Mouse (Mus musculus): Measurements from ENCODE around the gene Rab25. TPM values are rescaled to one million over a fixed set of nuclear protein-coding genes. Genes with fewer than 3 reads are reported as not detected.
A peak's percentile ranks its signal among the peaks of the same experiment; 100 is the strongest.

Gene Rab25
- polyA plus RNA-seq, 1 experiment from 2014 or later, result 36.4 TPM

DNA sequence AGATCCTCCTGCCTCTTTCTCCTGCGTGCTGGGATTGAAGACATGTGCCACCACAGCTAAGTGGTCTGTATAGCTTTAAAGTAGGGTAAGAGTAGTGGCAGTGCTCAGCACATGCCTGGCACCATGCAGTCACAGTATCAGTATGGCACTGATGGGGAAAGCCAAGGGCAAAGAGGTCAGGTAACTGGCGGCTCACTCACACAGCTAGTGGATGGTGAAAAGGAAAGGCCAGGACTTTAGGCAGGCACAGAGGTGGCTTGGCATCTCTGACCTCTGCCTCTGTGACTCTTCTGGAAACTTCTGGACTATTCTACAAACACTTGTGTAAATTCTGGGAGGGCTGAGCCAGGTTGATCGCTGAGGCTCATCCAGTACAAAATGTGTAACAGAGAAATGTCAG is 18.0 kb upstream of the Rab25 start:
- H3K9ac ChIP-seq, result no peak overlapping the region
- WGBS, result 90% methylated on average over 3 of the region's 3 CpGs

DNA sequence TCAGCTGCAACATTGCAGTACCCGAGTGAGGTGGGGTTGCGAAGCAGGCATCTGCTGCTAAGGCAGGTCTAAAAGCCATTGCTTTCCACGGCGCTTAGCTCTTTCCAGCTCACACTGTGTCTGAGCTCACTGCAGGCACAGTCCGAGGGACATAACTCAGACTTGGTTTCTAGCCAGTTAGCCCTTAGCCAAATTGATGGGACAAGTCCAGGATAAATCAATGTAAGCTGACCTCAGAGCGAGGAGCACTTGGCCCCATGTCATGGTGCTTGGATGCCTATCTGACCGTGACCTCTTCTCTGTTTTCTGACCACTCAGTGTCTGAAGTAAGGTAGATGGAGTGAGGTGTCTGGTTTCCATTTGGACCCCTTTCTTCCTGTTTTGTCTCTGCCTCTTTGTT is 15.9 kb upstream of the Rab25 start:
- H3K9me3 ChIP-seq, result no peaks in the 10 kb centered on the region
- H3K4me1 ChIP-seq, result no peaks in the 10 kb centered on the region
- H3K4me2 ChIP-seq, result no peak overlapping the region
- H3K27me3 ChIP-seq, result no peaks in the 10 kb centered on the region
- no peak overlapping the region for H3K4me3 ChIP-seq
- H3K36me3 ChIP-seq, result peaks cover 91% of the 10 kb centered on the region
- H3K27ac ChIP-seq, result no peak overlapping the region
- ATAC-seq (ENCODE audit: borderline replicate concordance, extremely low read depth, low FRiP score, low TSS enrichment), result no peak
- 79% methylated on average over 7 of the region's 7 CpGs for WGBS
- no peak overlapping the region for H3K9ac ChIP-seq

More for the DNA sequence above, 18.0 kb upstream of the Rab25 start:
- no peak overlapping the region for H3K4me2 ChIP-seq
- no peak overlapping the region for H3K27ac ChIP-seq
- no peaks in the 10 kb centered on the region for H3K4me1 ChIP-seq
- ATAC-seq (ENCODE audit: borderline replicate concordance, extremely low read depth, low FRiP score, low TSS enrichment), result no peak
- peaks cover 84% of the 10 kb centered on the region for H3K36me3 ChIP-seq
- H3K27me3 ChIP-seq, result no peaks in the 10 kb centered on the region
- no peaks in the 10 kb centered on the region for H3K9me3 ChIP-seq
- no peak overlapping the region for H3K4me3 ChIP-seq

DNA sequence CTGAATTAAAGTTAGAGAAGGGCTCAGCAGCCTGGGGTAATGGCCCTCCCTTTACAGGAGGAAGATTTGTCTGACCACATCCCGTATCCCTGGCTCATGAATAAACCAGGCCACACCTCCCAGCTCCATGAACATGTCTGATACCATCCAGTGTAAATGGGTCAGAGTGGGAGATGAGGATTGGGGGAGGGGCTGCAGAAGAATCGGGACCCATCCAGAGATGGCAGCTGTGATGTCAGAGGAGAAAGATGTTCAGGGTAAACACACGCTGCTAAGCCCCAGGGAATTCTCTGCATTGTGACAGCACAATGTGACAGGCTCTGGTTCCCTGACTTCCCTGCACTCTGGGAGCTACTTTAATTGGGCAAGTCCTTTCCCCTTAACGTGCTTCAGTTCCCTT is 15.3 kb upstream of the Rab25 start:
- peaks cover 91% of the 10 kb centered on the region for H3K36me3 ChIP-seq

DNA sequence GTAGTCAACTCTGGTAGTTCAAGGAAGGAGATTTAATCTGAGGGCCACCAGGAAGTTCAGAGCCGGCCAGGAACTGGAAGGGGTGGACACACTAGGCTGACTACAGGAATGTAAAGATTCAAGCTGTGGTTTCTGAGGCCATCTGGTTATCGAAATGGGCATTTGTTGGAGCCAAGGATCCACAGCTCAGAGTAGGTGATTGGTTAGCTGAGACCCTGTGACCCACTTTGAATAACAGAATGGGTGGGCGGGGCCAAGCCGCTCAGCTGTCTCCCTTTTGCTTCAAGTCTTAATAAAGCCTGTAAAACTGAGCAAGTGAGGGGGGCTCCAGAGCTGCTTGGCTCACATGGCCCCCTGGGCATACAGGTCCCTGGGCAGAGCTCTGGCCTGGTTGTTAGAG is 13.9 kb upstream of the Rab25 start:
- no peaks in the 10 kb centered on the region for H3K9me3 ChIP-seq
- H3K36me3 ChIP-seq, result peaks cover 91% of the 10 kb centered on the region
- H3K27me3 ChIP-seq, result no peaks in the 10 kb centered on the region
- no peak overlapping the region for H3K9ac ChIP-seq
- WGBS, result 74% methylated on average over 4 of the region's 4 CpGs
- no peak overlapping the region for H3K4me3 ChIP-seq
- no peak overlapping the region for H3K27ac ChIP-seq
- H3K4me1 ChIP-seq, result no peaks in the 10 kb centered on the region
- no peak overlapping the region for H3K4me2 ChIP-seq
- no peak for ATAC-seq (ENCODE audit: borderline replicate concordance, extremely low read depth, low FRiP score, low TSS enrichment)

More for the DNA sequence above, 15.3 kb upstream of the Rab25 start:
- no peak overlapping the region for H3K9ac ChIP-seq
- no peak overlapping the region for H3K4me3 ChIP-seq
- WGBS, result 73% methylated on average over 4 of the region's 4 CpGs
- no peaks in the 10 kb centered on the region for H3K4me1 ChIP-seq
- no peak overlapping the region for H3K27ac ChIP-seq
- ATAC-seq (ENCODE audit: borderline replicate concordance, extremely low read depth, low FRiP score, low TSS enrichment), result no peak
- no peaks in the 10 kb centered on the region for H3K9me3 ChIP-seq
- no peaks in the 10 kb centered on the region for H3K27me3 ChIP-seq
- H3K4me2 ChIP-seq, result no peak overlapping the region

GRCm38 (mm10) chr3:88559596-88559995 is 11.5 kb upstream of the Rab25 start:
- peaks cover 8% of the 10 kb centered on the region for H3K4me1 ChIP-seq
- no peak overlapping the region for H3K27ac ChIP-seq
- H3K4me2 ChIP-seq, result no peak overlapping the region
- H3K9me3 ChIP-seq, result no peaks in the 10 kb centered on the region
- no peaks in the 10 kb centered on the region for H3K27me3 ChIP-seq
- peaks cover 79% of the 10 kb centered on the region for H3K36me3 ChIP-seq
- H3K9ac ChIP-seq, result no peak overlapping the region
- H3K4me3 ChIP-seq, result no peak overlapping the region
- ATAC-seq (ENCODE audit: borderline replicate concordance, extremely low read depth, low FRiP score, low TSS enrichment), result no peak
- WGBS, result 94% methylated on average over 9 of the region's 9 CpGs

DNA sequence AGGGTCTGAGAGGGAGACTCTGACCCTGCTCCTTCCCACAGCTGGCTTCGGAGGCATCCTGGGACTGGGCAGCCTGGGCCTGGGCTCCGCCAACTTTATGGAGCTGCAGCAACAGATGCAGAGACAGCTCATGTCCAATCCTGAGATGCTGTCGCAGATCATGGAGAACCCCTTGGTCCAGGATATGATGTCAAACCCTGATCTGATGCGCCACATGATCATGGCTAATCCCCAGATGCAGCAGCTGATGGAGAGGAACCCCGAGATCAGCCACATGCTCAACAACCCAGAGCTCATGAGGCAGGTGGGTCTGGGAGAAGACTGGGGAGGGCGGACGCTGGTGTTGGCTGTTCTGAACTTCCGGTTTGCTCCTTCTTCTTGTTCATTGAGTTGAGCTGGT is 8.5 kb upstream of the Rab25 start:
- Histone ChIP-seq H3K4me2 (no peak overlapping the region), H3K4me3 (no peak overlapping the region), H3K27me3 (no peaks in the 10 kb centered on the region), H3K4me1 (peaks cover 18% of the 10 kb centered on the region), H3K9me3 (no peaks in the 10 kb centered on the region), H3K27ac (no peak overlapping the region), H3K9ac (no peak overlapping the region), H3K36me3 (peaks cover 52% of the 10 kb centered on the region)
- ATAC-seq (ENCODE audit: borderline replicate concordance, extremely low read depth, low FRiP score, low TSS enrichment), result no peak
- 93% methylated on average over 8 of the region's 8 CpGs for WGBS

DNA sequence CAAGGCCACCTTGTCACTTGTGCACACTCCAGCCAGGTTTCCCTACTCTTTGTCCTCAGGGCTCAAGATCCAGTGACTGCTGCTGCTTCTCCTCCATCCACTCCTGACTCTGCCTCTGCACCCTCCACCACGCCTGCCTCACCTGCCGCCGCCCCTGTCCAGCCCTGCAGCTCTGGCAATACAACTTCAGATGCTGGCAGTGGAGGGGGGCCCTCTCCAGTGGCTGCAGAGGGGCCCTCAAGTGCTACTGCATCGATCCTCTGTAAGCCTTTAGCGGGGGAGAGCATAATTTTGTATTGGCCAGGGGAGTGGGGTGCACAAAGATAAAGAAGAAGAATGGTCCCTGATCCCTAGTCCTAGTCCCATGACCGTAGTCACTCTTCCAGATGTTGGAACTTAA is 7.6 kb upstream of the Rab25 start:
- no peaks in the 10 kb centered on the region for H3K9me3 ChIP-seq
- H3K27ac ChIP-seq, result no peak overlapping the region
- H3K27me3 ChIP-seq, result no peaks in the 10 kb centered on the region
- ATAC-seq (ENCODE audit: borderline replicate concordance, extremely low read depth, low FRiP score, low TSS enrichment), result no peak
- no peak overlapping the region for H3K4me2 ChIP-seq
- H3K4me1 ChIP-seq, result peaks cover 21% of the 10 kb centered on the region
- H3K36me3 ChIP-seq, result peaks cover 47% of the 10 kb centered on the region
- no peak overlapping the region for H3K4me3 ChIP-seq
- WGBS, result 90% methylated on average over 6 of the region's 6 CpGs
- no peak overlapping the region for H3K9ac ChIP-seq

- ATAC-seq (ENCODE audit: borderline replicate concordance, extremely low read depth, low FRiP score, low TSS enrichment), result no peak
- Histone ChIP-seq H3K9ac (no peak overlapping the region), H3K4me2 (peak overlapping the region; percentile 83), H3K9me3 (no peaks in the 10 kb centered on the region), H3K27me3 (no peaks in the 10 kb centered on the region), H3K4me3 (peak overlapping the region; percentile 59; the same call in 1 of the 2 replicates), H3K27ac (no peak overlapping the region), H3K4me1 (peaks cover 21% of the 10 kb centered on the region), H3K36me3 (peaks cover 41% of the 10 kb centered on the region)
- WGBS, result 84% methylated on average over 5 of the region's 5 CpGs
Observed at GRCm38 (mm10) chr3:88555069-88555605, 7.0 kb upstream of the Rab25 start.

- peak overlapping the region; percentile 74 for H3K9ac ChIP-seq
- no peaks in the 10 kb centered on the region for H3K27me3 ChIP-seq
- peak overlapping the region; percentile 59 for H3K4me3 ChIP-seq
- peaks cover 30% of the 10 kb centered on the region for H3K36me3 ChIP-seq
- H3K27ac ChIP-seq, result peak overlapping the region; percentile 97
- peak; percentile 33 for ATAC-seq (ENCODE audit: borderline replicate concordance, extremely low read depth, low FRiP score, low TSS enrichment)
- H3K4me1 ChIP-seq, result peaks cover 21% of the 10 kb centered on the region
- 0% methylated on average over 41 of the region's 41 CpGs for WGBS
- peak overlapping the region; percentile 83 for H3K4me2 ChIP-seq
- no peaks in the 10 kb centered on the region for H3K9me3 ChIP-seq
Observed at GRCm38 (mm10) chr3:88553880-88554586, 5.9 kb upstream of the Rab25 start.

DNA sequence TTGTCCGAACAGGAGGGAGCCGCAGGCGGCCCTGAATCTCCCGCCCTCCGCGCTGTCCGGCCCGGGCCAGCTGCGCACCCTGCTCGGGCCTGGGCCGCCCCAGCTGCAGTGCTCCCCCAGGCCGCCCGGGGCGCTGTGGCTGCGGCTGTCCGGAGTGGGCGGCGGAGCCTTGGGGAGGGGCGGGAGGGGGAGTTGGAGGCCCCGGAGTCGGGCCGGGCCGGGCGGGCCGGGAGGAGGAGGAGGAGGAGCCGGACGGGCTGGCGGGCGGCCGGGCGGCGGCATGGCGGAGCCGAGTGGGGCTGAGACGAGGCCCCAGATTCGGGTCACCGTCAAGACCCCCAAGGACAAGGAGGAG is 5.4 kb upstream of the Rab25 start, which contains the start of gene Ubqln4:
Gene Ubqln4, plus strand, starts transcription at position 234 of the 355 bp plus-strand sequence.
- peak within 1 kb of the TSS; percentile 97 for H3K27ac ChIP-seq
- peak within 1 kb of the TSS; percentile 74 for H3K9ac ChIP-seq
- peak; percentile 90 for ATAC-seq (ENCODE audit: borderline replicate concordance, extremely low read depth, low FRiP score, low TSS enrichment)
- no peaks in the 10 kb centered on the region for H3K27me3 ChIP-seq
- H3K4me1 ChIP-seq, result peaks cover 25% of the 10 kb centered on the region
- peak within 1 kb of the TSS; percentile 59 for H3K4me3 ChIP-seq
- peaks cover 24% of the 10 kb centered on the region for H3K36me3 ChIP-seq
- H3K9me3 ChIP-seq, result no peaks in the 10 kb centered on the region
- WGBS, result 2% methylated on average over 21 of the region's 37 CpGs
- H3K4me2 ChIP-seq, result peak within 1 kb of the TSS; percentile 83

DNA sequence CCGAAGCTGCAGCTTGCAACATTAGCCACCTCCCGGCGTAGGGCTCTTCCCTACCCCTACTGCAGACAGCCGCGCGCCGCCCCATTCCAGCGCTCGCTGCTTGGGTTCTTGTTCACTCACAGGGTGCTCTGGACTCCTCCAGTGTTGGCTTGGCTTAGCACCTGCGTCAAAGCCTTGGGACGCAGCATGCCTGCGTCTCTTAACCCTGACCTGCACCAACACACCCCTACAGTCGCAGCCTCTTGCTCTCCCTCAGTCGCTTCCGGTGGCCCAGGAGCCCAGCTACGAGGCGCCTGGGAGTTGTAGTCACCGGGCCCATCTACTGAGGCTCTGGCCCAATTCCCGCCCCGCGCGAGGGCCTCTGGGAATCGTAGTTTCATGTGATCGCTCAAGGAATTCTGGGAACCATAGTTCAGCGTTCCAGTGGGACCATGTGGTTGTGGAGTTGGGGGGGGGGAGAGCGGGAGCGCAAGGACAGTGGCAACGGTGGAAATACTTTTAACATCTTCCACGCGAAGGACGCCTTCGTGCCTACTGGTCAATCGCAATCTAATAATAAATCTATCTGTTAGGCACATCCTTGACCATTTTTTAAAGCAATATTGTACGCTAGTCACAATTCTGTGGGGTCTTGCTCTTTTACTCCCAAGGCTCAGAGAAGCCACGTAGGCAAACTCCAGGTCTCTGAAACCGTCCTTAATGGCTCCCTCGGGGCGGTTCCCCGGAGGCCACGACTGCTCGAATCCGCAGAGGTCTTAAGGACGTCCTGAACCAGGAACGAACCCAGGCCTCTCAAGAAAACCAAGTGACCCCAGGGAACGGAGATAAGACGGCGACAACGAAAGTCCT is 4.8 kb upstream of the Rab25 start, which contains the start of gene Lamtor2:
Gene Lamtor2, minus strand, starts transcription at position 399 of the 849 bp plus-strand sequence.
- WGBS, result under 1% methylated on average over 48 of the region's 48 CpGs
- H3K4me3 ChIP-seq, result peak within 1 kb of the TSS; percentile 59
- H3K9me3 ChIP-seq, result no peaks in the 10 kb centered on the region
- no peaks in the 10 kb centered on the region for H3K27me3 ChIP-seq
- H3K27ac ChIP-seq, result peak within 1 kb of the TSS; percentile 97
- H3K9ac ChIP-seq, result peak within 1 kb of the TSS; percentile 74
- peak within 1 kb of the TSS; percentile 83 for H3K4me2 ChIP-seq
- peaks cover 28% of the 10 kb centered on the region for H3K4me1 ChIP-seq
- H3K36me3 ChIP-seq, result peaks cover 18% of the 10 kb centered on the region
- ATAC-seq (ENCODE audit: borderline replicate concordance, extremely low read depth, low FRiP score, low TSS enrichment), result peak; percentile 91

All from lung, embryonic 15.5 days (tissue).